Mouse (Mus musculus) heart, postnatal 4 days (tissue): ENCODE results near the gene Gm9821. TPM values are rescaled to one million over a fixed set of nuclear protein-coding genes. Genes with fewer than 3 reads are reported as not detected.
A peak's percentile ranks its signal among the peaks of the same experiment; 100 is the strongest.

Experiments
- DNase-seq: peaks from one replicate; pipeline ENCODE4 v3.0.0; 2021
- total RNA-seq, 2 experiments: library from RNA; stranded (reverse); gene quantifications; 2 replicates each; pipeline ENCODE4 v1.2.3; 2021

The Gm9821 gene
- total RNA-seq, 2 experiments from 2014 or later: not detected

DNA sequence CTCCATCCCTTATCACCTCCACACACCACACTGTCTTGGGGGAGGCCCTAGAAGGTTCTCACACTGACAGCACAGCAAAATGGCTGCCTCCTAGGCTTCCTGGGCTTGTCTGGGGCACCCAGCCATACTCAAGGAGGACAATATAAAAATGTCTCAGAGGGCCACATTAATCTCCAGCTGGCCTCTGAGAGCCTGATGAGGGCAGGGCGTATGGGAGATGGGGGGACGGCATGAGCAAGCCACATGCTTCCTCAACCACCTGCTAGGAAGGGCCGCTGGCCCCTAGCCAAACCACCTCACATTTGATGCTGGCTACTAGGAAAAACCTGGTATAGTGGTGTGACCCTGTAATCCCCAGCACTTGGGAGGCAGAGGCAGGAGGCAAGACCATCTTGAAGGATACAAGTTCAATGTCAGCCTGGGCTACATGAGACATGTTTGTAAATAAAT, 3.3 kb downstream of the Gm9821 start:
- DNase-seq: no peak

- DNase-seq: peak; percentile 83
Measured at GRCm38 (mm10) chr2:91949411-91950274, 4.1 kb downstream of the Gm9821 start.

- peak; percentile 72 for DNase-seq
Measured at GRCm38 (mm10) chr2:91950275-91951085, 5.0 kb downstream of the Gm9821 start.

DNA sequence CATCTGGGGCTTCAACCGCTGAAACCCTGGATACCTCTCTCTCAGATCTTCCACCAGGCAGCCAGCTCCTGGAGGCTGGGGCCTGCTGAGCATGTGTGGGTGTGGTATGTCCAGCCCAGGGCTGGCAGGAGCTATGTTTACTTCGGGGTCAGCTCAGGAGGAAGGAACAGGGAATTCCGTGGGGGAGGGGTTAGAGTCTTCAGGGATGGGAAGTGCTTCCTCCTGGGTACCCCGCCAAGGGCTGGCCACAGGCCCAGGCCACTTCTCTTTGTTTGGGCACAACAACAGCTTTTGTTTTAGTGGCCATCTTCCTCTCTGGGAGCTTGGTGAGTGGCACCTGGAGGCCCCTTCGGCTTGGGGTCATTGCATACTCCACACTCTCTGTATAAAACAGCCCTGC, 8.3 kb downstream of the Gm9821 start:
- peak; percentile 84 for DNase-seq

DNA sequence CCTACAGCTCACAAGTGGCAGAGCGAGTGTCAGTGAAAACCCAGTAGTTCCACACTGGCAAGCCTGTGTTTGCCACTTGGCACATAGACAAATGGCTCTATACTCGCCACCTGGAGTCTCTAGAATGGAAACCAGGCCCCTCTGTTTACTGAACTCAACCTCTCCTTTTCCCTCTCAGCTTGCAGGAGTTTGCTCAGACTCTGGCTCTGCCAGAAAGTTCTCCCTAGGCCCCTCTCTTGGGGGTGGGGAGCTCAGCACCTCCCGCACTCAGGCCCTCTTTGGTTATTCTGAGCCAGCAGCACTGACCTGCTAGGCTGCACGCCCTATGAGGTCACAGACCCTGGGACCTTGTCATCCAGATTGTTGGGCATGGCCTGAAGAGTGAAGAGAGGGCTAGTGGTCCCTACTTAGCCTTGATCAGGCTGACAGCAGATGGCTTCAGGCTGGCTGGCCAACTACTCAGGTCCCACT, 9.7 kb downstream of the Gm9821 start:
- no peak for DNase-seq

DNA sequence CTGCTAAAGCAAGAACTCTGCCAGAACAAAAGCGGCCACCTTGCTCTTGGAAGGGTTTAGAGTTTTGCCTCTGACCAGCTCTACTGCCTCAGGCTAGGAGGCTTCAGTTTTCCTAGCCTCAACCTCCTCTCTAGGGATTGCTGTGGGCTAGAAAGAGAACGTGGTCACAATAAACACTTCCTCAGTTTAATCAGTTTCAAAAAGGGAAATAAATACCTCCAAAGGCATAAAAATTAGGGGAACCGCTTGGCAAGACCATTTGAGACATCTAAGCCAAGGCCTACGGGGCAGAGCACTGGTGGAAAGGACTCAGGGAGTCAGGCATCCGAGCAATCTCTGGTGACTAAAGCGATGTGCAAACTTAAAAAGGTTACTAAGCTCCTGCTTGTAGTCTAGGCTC, 10.4 kb downstream of the Gm9821 start:
- DNase-seq: no peak

DNA sequence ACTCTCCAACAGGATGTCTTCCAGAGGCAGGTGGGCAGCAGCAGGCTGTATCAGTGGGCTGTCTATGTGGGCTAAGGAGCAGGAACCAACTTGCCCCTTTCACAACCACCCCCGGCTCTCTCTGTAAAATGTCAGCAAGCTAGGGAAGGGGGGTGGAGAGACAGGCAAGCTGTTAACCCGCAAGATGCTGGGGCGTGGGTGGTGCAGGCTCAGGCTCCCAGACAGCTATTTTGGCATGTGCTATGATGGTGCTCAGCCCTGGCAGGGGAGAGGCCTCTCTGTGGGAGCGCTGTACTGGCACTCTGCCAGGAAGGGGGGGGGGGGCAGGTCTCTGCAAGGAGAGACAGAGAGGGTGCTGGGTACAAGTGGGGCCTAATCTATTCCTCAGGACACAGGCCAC, 11.6 kb downstream of the Gm9821 start:
- peak; percentile 53 for DNase-seq

GRCm38 (mm10) chr2:91958049-91958448, 12.5 kb downstream of the Gm9821 start:
- DNase-seq: no peak

DNA sequence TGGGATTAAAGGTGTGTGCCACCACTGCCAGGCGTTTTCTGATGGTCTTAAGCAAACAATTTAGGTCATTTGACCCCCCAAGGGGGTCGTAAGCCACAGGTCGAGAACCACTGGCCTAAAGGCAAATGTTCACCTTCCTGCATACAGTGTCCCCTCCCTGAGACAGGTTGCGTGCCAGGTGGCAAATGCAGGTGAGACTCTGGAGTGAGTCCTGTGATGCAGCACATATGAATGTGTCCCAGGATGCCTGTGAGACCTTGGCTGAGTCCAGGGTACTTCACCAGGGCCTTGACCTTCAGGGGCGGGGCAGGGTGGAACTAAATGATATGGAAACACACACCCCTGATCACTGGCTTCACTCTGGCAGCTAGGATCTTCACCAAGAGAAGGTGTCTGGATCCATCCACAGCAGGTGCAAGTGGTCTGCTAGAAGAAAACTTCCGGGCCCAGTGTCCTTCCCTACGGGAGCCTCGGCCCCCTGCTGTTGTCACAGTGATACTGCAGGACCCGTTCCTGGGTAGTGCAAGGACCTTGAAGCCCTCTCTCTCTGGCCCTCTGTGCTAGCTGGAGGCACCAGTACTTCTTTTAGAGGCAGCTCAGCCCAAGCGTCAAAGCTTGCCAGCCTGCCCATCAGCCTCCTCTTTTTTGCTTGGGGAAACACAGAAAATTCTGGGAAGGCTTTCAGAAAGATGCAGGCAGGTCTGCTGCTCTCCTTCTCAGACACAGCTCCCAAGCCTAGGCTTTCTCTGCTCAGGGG, 13.4 kb downstream of the Gm9821 start:
- peak; percentile 80 for DNase-seq

DNA sequence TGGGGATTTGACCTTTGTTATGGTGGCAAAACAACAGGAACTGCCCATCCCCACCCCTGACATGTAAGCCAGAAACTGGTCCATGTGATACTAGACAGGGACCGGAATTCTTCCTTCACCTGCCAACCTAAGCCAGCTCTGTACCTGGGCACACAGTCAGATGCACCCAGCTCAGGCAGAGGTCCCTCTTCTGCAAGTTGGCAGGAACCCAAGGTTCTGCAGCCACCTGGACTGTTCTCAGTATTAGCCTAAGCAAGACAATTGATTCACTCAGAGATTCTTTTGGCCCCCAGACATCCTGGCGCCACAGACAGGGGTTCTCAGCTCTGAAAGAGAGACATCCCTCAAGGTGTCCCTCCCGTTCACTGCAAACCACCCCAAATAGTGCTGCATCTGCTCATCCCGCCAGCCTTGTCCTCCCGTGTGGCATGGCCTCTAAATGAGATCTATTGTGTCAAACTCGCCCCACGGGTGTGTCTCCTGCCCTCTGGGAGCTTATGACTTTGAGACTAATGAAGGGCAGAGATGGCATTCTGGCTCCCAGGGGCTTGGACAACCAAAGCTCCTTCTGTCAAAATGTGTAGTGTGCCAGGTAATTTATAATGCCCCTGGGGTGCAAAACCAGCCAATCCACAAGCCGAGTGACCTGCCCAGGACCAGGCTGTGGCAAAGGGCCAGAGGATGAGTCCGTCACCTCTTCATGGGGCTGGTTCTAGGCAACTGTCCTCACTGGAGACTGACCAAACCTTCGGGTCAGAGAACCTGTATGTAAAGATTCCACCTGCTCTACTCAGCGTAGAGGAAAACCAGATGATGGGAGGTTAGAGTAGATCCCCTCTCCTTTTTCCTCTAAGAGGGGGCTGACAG, 14.3 kb downstream of the Gm9821 start:
- DNase-seq: no peak

DNA sequence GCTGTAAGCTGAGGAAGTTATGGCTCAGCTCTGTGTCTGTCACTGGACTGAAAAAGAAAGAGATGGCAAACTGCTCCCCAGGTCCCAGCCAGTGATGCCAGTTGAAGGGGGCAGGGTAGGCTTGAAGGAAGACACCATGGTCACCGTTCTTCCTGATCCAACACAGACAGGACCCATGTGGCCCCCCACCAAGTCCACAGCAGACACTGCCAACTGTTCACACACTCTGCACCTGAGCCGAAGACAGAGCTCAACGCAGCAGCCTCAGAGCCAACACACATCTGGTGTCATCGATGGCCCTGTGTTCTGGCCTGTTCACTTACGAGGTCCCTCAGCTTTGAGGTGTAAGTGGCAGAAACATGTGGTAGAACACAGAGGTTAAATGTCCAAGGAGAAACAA, 15.0 kb downstream of the Gm9821 start:
- no peak for DNase-seq

- no peak for DNase-seq
Measured at GRCm38 (mm10) chr2:91961901-91962761, 16.6 kb downstream of the Gm9821 start.

GRCm38 (mm10) chr2:91962864-91963401, 17.4 kb downstream of the Gm9821 start:
- DNase-seq: peak; percentile 54

- DNase-seq: peak; percentile 99
Measured at GRCm38 (mm10) chr2:91963443-91963932, 18.0 kb downstream of the Gm9821 start.

- DNase-seq: no peak
Measured at GRCm38 (mm10) chr2:91964610-91965204, 19.2 kb downstream of the Gm9821 start.

DNA sequence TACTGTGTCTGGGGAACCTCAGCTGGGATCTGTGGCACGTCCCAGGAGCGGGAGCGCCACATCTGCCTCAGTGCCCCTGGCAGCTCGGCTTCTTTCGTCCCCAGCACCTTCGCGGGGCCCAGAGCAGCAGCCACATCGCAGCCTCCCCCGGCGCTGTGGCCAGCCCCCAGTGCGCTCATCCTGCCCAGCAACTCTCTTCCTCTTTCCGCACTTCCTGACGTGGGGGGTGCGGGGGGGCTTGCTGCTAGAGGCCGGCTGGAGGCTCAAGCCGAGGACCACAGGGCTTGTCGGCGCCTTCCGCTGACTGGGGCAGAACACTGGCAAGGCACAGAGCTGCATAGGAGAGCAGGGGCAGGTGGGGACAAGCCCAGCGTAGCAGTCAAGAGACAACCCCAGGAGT, 19.9 kb downstream of the Gm9821 start:
- peak; percentile 77 for DNase-seq

- no peak for DNase-seq
Measured at GRCm38 (mm10) chr2:91966367-91966766, 20.9 kb downstream of the Gm9821 start.

DNA sequence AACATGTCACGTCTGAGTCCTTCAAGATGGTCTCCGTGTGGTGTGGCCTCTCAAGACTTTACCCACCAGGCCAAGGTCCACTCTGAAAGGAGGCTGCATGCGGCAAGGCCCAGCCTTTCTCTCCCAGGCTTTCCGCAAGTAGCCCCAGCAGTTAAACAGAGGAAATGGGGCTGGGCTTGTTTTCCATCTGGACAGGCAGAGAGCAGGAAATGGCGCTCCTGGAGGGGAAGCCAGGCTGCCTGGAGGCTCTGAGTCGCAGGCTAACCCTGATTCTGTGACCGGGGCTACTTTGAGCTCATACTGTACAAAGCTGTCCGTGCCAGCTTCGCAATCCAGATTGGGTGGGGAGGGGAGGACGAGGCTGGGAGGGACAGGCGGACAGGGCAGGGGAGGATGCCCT, 22.5 kb downstream of the Gm9821 start:
- DNase-seq: peak; percentile 61

DNA sequence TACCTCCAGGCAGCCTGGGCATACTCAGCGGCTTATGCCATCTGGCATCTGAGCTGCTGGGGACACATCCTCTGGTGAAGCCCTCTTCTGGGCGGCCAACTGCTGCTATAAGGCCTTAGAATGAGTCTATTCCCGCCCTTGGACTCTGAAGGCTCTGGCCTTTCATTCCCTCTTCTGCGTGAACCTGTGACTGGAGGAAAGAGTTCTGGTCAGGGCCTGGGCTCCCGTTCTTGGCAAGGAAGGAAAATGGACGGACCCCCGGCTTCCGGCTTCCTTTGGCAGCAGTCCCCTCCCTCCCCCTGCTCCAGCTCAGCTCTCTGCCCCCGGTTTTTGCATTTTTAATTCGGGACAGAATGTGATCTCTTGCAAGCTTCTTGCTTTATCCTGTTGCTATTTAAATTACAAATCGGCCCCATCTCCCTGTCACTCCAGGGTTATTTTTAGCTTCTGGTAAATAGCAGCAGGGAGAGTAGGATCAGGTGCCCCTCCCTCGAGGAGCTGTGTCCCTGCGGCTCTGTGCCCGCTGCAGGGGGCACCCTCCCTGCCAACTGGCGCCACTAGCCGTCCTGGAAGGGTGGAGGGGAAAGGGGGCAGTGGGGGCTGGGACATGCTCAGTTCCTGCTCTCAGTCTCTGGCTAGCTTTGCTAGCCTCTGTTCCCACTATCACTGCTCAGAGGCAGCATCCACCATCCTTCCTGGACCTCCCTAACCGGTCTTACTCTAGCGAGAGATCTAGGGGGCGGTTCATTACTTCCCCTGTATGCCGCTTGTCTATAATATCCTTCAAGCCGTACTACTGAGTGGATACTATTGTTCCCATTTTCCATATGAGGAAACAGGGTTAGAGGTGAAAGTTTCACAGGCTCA, 26.0 kb downstream of the Gm9821 start:
- DNase-seq: peak; percentile 70
